Mouse (Mus musculus) olfactory bulb, adult 2 months (tissue): ENCODE data around the gene Skap2.

Experiments
- CTCF ChIP-seq: fragments of 200-500 bp; IDR thresholded peaks from 2 replicates; pipeline ENCODE4 v1.5.1; 2012; ENCODE audit warnings: low read depth, mild to moderate bottlenecking, low read length, moderate library complexity; ENCODE audit not compliant: insufficient read depth
- POLR2A ChIP-seq: fragments of 200-500 bp; IDR thresholded peaks from 2 replicates; pipeline ENCODE4 v1.6.1; 2012; ENCODE audit warnings: mild to moderate bottlenecking, low read depth, low read length, moderate library complexity; ENCODE audit not compliant: insufficient read depth

DNA sequence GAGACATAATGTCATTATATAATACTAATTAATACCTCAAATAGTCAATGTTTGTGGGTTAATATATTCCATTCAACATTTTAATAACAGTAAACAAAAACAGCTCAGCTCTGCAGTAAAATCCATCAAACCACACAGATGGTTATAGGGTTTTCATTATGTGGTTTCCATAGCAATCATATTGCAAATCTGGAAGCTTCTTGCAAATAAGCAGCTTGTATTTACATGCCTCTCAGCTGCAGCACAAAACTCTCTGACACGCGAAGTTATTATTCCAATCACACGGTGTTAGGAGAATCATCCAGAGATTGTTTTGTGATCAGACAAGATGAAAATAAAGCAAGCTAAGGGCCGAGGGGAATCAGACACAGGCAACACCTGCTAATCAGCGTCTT is 129.5 kb downstream of the Skap2 start:
- TF ChIP-seq CTCF (no peak), POLR2A (no peak)
